Mouse (Mus musculus) MEL (cell line): ENCODE data around the gene Armh4.

Experiments used
- BHLHE40 ChIP-seq: IDR thresholded peaks from 2 replicates; pipeline ENCODE4 v1.6.1; 2012; ENCODE audit warnings: low read depth, mild to moderate bottlenecking, inconsistent platforms, low read length, improper control_type of control experiment, borderline replicate concordance
- CTCF ChIP-seq, 3 experiments: IDR thresholded peaks in 2 of 3; conservative IDR thresholded peaks in 1 of 3; 2 replicates each; pipeline ENCODE4 v1.5.1; 2011 to 2012; ENCODE audit warnings: low read length in 3 of 3, low read depth in 2 of 3, mild to moderate bottlenecking in 2 of 3, improper control_type of control experiment in 1 of 3, inconsistent platforms in 1 of 3, mixed read lengths in 1 of 3, moderate library complexity in 1 of 3; ENCODE audit not compliant: control insufficient read depth in 1 of 3, insufficient read depth in 1 of 3, poor library complexity in 1 of 3, severe bottlenecking in 1 of 3
- E2F4 ChIP-seq: IDR thresholded peaks from 2 replicates; pipeline ENCODE4 v1.6.1; 2011; ENCODE audit warnings: low read depth, low read length, improper control_type of control experiment, borderline replicate concordance
- HCFC1 ChIP-seq: IDR thresholded peaks from 2 replicates; pipeline ENCODE4 v1.6.1; 2012; ENCODE audit warnings: low read depth, mild to moderate bottlenecking, inconsistent platforms, low read length, improper control_type of control experiment, moderate library complexity
- MAFK ChIP-seq: IDR thresholded peaks from 2 replicates; pipeline ENCODE4 v1.6.1; 2011; ENCODE audit warnings: low read depth, mild to moderate bottlenecking, low read length, improper control_type of control experiment, borderline replicate concordance
- MAX ChIP-seq: IDR thresholded peaks from 2 replicates; pipeline ENCODE4 v1.6.1; 2011; ENCODE audit warnings: low read length, improper control_type of control experiment
- USF2 ChIP-seq, 2 experiments: IDR thresholded peaks; 2 replicates each; pipeline ENCODE4 v1.6.1; 2011 to 2012; ENCODE audit warnings: improper control_type of control experiment in 2 of 2, low read length in 2 of 2, borderline replicate concordance in 1 of 2, inconsistent platforms in 1 of 2, low read depth in 1 of 2, mild to moderate bottlenecking in 1 of 2; ENCODE audit not compliant: insufficient read depth in 1 of 2

DNA sequence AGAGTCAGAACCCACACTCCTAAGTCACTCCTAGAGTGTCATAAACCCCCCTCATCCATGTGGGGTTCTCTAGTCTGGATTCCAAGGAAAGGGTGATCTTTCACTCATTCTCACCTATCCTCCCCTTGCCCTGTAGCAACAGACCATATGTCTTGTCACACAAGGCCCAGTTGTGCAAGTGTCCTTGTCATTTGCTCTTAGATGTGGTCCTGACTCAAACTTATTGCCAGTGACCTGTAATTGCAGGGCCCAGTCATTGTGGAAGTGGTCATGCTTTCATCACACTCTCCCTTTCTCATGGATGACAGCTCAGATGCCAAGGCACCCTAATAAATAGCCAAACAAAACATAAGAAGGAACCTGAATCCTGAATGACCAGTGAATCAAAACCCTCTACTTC, 63.5 kb downstream of the Armh4 start:
- no peak for TF ChIP-seq BHLHE40
- no peak for TF ChIP-seq MAX
- no peak for TF ChIP-seq HCFC1
- no peak for TF ChIP-seq MAFK
- no peak for TF ChIP-seq CTCF (IDR thresholded peaks at IDR 0.05 in 2 of 3, conservative IDR thresholded peaks at IDR 0.05 in 1 of 3; ENCODE audit: control insufficient read depth in 1 of 3, insufficient read depth in 1 of 3, low read depth in 2 of 3, low read length in 3 of 3, poor library complexity in 1 of 3, severe bottlenecking in 1 of 3)
- TF ChIP-seq E2F4 = no peak
- TF ChIP-seq USF2 (IDR thresholded peaks at IDR 0.05; ENCODE audit: borderline replicate concordance in 1 of 2, insufficient read depth in 1 of 2, low read depth in 1 of 2, low read length in 2 of 2) = no peak
